Mouse (Mus musculus) 3134 (cell line): ENCODE results near the gene Ccdc136.
"Not testable (repeated sequence)": the region's sequence is repeated elsewhere in the genome, so short reads cannot be mapped to it uniquely, and the experiment has no call there.

ENCODE experiments used
- DNase-seq: peaks from one replicate; pipeline ENCODE4 v3.0.0-alpha.2; 2011; ENCODE audit warnings: low spot score; ENCODE audit not compliant: insufficient read length; ENCODE audit errors: extremely low read depth

Gene Ccdc136

DNA sequence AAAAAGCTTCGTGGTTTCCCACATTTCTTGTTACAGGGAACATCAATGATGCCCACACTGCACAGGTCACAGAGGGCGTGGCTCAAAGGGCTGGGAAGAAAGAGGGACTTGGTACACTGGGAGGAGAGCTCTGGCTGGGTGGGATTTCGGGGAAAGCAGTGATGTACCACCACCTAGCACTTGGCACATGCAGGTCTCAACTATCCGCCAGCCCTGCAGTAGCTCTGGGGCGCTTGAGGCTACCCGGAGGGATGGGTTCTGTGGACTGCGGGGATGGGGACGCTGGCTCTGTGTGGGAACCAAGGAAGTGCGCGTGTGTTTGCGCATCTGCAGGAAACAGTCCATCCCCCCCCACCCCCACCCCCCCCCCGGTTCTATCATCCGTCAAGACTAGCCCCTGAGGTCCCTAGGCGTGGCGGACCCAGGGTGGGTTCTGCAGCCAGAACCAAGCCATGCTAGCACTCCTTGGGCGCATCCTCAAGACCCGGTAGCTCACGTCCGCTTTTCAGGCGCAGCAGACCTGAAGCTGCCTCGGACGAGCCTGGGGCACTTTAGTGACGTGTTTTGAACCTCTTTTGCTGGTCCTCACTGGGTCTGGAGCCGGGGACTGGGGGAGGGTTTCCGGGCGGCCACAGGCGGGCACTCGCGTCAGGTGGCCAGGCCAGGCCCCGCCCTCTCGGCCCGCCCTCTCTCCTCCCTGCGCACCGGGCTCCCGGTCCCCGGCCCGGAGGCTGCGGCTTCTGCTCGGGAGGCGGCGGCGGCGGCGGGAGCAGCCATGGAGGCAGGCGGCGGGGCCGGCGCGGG, at the start of gene Ccdc136:
Ccdc136 (plus strand) TSS at position 400 of the 804 bp plus-strand sequence.
- DNase-seq, result peak; percentile 81

DNA sequence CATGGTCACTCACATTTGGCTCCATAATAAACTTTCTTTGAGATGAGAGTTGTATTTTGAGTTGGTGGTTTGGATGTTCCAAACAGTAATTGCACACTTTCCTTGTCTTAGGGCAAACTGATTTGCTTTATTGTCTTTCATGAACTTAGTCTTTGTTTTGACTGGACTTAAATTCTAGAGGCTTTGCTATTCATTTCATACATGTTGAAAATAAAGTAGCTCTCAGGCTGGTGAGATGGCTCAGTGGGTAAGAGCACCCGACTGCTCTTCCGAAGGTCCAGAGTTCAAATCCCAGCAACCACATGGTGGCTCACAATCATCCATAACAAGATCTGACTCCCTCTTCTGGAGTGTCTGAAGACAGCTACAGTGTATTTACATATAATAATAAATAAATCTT, 49.6 kb upstream of the Ccdc136 start:
- not testable (repeated sequence) for DNase-seq

GRCm38 (mm10) chr6:29347189-29347588, 48.9 kb upstream of the Ccdc136 start:
- DNase-seq, result no peak

- DNase-seq, result peak; percentile 100
These were observed 48.3 kb upstream of the Ccdc136 start, which contains the start of gene Calu for GRCm38 (mm10) chr6:29347665-29348370. Calu (plus strand) TSS chr6:29348069.

GRCm38 (mm10) chr6:29348371-29348724, 47.8 kb upstream of the Ccdc136 start:
- DNase-seq, result no peak

GRCm38 (mm10) chr6:29351613-29352012, 44.5 kb upstream of the Ccdc136 start:
- DNase-seq, result no peak

DNA sequence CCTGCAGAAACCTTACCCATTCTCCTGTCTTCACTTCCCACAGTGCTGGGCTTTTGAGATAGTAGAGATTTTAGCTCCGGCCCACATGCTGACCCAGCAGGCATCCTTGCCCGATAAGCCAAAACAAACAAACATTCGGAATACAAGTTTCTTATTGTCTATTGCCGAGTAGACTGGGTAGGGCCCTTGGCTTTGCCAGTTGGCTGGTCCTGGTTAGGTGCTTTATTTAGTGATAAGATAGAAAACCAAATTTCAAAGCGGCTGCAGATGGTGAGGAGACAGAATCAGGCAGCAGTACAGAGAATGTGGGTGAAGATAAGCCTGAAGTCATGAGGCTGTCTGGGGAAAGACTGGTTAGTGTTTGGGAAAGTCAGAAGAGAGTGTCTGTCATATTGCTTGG, 43.3 kb upstream of the Ccdc136 start:
- no peak for DNase-seq

DNA sequence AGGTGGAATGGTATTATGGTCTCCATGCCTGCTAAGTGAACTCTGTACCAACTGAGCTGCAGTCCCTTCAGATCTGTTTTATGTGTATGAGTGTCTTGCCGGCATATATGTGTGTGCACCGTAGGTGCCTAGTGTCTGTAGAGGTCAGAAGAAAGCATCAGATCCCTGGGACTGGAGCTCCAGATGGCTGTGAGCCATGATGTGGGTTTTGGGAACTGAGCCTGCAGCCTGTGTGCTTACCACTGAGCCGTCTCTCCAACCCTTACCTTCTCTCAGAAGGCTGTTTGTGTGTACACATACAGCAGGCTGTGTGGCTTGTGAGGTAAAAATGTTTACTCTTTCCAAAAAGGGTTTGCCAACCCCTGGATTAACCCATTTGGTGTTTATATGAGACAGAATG, 36.7 kb upstream of the Ccdc136 start:
- no peak for DNase-seq

DNA sequence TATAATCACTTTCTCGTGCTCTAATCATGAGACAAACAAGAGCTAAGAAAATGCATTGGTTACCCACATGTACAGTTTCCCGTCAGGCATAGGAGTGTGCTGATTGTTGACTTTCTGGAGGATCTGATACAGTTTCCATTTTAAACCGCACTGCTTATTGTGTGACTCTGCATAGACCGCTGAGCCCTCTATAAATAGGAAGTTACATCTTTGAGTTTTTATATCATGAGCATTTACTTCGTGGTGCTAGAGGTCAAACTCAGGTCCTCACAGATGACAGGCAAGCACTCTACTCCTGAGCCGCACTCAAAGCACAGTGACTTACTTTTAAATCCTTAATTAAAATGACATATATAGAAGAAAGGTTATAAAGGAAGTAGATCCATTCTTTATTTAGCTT, 35.9 kb upstream of the Ccdc136 start:
- DNase-seq, result no peak

- no peak for DNase-seq
These were observed 33.6 kb upstream of the Ccdc136 start for GRCm38 (mm10) chr6:29362246-29363128.

GRCm38 (mm10) chr6:29363129-29363515, 33.0 kb upstream of the Ccdc136 start:
- no peak for DNase-seq

DNA sequence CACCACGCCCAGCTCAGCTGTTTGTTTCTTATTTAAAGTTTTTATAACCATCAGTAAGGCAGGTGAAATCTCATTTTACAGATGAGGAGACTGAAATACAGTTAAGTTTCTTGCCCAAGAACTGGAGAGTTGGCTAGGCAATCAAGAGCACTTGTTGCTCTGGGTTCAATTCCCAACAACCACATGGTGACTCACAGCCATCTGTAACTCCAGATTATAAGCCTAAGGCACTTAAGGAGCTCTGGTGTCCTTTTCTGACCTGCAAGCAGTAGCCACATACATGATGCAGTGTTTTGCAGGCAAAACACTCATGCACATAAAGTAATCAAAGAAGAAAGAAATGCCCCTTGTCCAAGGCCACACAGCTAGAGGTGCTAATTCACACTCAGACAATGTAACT, 30.8 kb upstream of the Ccdc136 start:
- no peak for DNase-seq

DNA sequence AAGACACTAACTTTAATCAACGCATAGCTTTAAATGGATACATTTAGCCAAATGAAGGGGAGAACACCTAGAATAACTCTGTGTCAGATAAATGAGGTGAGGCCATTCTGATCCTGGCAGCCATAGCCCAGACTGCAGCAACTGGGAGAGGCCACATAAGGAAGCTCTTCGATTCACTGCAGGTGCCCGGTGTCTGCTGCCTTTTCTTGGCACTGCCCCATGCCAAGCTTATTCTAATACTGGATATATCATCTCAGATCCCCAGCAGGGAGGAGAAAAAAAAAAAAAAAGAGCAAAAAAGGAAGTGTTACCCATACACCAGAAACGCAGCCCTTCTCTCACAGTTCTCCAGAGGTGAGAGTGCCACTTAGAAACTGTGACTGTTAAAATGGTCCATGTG, 18.7 kb upstream of the Ccdc136 start:
- DNase-seq, result no peak

DNA sequence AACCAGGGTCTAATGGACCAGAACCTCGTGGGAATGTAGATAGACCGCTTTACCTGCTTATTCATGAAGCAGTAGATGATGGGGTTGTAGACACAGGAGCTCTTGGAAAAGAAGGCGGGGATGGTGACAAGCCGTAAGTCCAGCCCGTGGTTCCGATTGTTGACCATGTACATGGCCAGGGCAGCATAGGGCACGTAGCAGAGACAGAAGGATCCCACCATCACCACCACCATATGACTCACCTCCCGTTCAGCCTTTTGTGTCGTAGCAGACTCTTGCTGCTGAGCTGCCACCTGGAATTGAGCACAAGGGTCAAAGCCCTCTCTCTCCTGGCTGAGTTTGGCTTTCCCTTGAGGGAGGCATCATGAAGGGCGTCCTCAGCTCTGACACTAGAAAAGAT, 17.4 kb upstream of the Ccdc136 start:
- no peak for DNase-seq

- DNase-seq, result no peak
These were observed 16.2 kb upstream of the Ccdc136 start for GRCm38 (mm10) chr6:29379954-29380353.

DNA sequence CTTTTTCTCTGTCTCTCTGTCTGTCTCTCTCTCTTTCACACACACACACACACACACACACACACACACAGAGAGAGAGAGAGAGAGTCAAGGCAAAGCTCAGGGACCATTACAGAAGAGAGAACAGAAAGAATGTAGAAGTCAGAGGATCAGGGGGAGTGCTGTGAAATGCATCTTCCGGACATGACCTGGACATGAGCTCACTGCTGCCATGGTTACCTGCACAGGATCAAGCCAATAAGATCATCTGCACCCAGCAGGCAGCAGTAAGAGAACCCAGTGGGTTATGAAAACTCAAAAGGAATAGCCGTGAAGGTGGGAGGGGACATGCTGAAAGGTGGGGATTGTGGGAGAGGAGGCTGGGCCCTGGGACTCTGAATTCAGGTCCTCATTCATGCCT, 13.7 kb upstream of the Ccdc136 start:
- no peak for DNase-seq

DNA sequence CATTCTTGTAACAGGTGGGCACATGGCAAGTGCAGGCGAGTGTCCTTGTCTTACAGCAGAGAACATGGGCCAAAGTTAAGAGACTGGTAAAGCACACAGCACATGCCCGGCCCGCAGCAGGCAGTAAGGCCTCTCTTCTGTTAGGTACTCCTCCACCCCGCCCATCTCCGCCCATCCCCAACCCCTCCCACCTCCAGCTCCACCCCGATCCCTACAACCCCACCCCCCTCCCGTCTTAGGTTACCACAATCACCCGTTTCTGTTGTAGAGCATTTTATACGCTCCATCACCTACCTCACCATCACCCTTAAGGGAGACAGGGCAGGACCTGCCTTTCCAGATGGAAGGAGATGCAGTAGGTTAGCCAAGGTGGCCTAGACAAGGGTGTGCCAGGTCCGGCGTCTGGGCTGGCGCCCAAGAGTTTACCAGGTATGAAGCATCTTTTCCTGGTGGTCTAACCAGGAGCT, 8.0 kb upstream of the Ccdc136 start, which contains the start of gene Opn1sw:
Opn1sw (minus strand) TSS at position 417 of the 467 bp plus-strand sequence.
- peak; percentile 86 for DNase-seq

GRCm38 (mm10) chr6:29388606-29389080, 7.5 kb upstream of the Ccdc136 start:
- DNase-seq, result peak; percentile 85

- no peak for DNase-seq
These were observed 6.7 kb upstream of the Ccdc136 start for GRCm38 (mm10) chr6:29389425-29389824.

GRCm38 (mm10) chr6:29390500-29390899, 5.6 kb upstream of the Ccdc136 start:
- not testable (repeated sequence) for DNase-seq

- DNase-seq, result not testable (repeated sequence)
These were observed 4.9 kb upstream of the Ccdc136 start for GRCm38 (mm10) chr6:29391241-29391640.
